Mouse (Mus musculus) heart, adult 2 months (tissue): ENCODE data around the gene Swt1.
A peak's percentile ranks its signal among the peaks of the same experiment; 100 is the strongest.

ENCODE experiments used
- EP300 ChIP-seq: fragments of 200-500 bp; IDR thresholded peaks from 2 replicates; pipeline ENCODE4 v1.6.1; 2011; ENCODE audit warnings: low read depth, low read length, control low read depth; ENCODE audit not compliant: insufficient read depth
- POLR2A ChIP-seq: fragments of 200-500 bp; IDR thresholded peaks from 2 replicates; pipeline ENCODE4 v1.6.1; 2011; ENCODE audit warnings: mild to moderate bottlenecking, low read depth, low read length, control low read depth; ENCODE audit not compliant: insufficient read depth

DNA sequence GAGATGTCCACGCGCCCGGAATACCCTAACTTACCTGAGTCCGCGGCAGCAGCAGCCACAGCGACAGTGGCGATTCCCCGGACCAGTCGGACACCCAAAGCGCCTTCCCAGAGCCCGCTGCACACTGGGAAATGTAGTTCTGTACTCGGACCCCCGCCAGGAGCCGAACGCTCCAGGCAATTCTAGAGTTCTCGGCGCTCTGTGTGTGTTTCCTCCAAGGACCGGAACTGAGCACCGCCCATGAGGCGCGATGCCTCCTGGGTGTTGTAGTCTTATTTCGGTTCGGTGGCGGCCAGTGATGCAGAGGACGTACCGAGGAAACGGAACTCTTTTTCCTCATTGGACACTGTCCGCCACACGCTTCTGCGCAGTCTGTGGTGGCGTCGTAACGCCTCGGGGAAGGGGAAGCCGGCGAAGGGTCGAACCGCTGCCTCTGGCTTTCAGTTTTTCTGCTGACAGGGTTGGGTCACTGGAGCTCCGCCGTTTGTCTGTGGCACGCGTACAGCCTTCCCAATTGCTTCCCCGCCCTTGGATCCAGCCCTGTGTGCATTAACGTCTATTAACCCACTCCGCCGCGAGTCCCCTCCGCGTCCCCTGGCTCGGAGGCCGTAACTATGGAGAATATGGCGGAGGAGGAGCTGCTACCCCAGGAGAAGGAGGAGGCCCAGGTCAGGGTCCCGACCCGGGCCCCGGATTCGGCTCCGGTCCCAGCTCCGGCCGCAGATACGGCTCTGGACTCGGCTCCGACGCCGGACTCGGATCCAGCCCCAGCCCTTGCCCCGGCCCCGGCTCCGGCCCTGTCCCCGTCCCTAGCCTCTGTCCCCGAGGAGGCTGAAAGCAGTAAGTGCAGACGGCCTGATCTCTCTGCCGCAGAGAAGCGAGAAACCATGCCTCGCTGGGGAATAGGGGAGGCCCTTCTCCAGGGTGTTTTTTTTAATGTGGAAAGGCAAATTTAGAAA lies at the start of gene Swt1, which contains the start of gene Trmt1l:
- peak; percentile 98 for TF ChIP-seq POLR2A
- TF ChIP-seq EP300, result peak; percentile 95
